Mouse (Mus musculus) granulocyte monocyte progenitor cell, adult 5-6 weeks (primary cell): ENCODE measurements around the gene Gm1123. TPM values are rescaled to one million over a fixed set of nuclear protein-coding genes. Genes with fewer than 3 reads are reported as not detected.

Source experiments
- ATAC-seq: replicated peaks from 2 replicates; pipeline ENCODE4 v1.8.0; 2016; ENCODE audit warnings: mild to moderate bottlenecking, moderate TSS enrichment, inconsistent platforms; ENCODE audit not compliant: poor library complexity, severe bottlenecking
- total RNA-seq, 2 experiments: library from RNA; stranded (forward) in 1 of 2; stranded (reverse) in 1 of 2; fragments of 200-712, 200-1000 nt in 1 of 2; fragments of >200 nt in 1 of 2; fragmentation: Nextera tagmentation in 1 of 2; gene quantifications; 2 replicates each; pipeline ENCODE4 v1.2.3; 2014 to 2017

Gm1123 gene
- total RNA-seq (2014; fragmentation: Nextera tagmentation) (not detected in 2 replicates), total RNA-seq (2017) (not detected in 2 replicates)

GRCm38 (mm10) chr9:99035575-99035974 lies at the start of gene Gm1123:
Gm1123 (minus strand) TSS chr9:99035715.
- no peak for ATAC-seq

GRCm38 (mm10) chr9:99081718-99082117 lies 46.2 kb upstream of the Gm1123 start:
- ATAC-seq = no peak; the same call in 1 of the 2 replicates

GRCm38 (mm10) chr9:99081308-99081707 lies 45.8 kb upstream of the Gm1123 start:
- ATAC-seq = peak; percentile 89

GRCm38 (mm10) chr9:99080657-99081056 lies 45.1 kb upstream of the Gm1123 start:
- peak; percentile 20; the same call in 1 of the 2 replicates for ATAC-seq

GRCm38 (mm10) chr9:99074462-99074861 lies 38.9 kb upstream of the Gm1123 start:
- ATAC-seq = peak; percentile 59

GRCm38 (mm10) chr9:99072538-99072937 lies 37.0 kb upstream of the Gm1123 start:
- ATAC-seq = peak; percentile 89

- ATAC-seq = no peak
These were observed 29.8 kb upstream of the Gm1123 start for GRCm38 (mm10) chr9:99065311-99065710.

- ATAC-seq = no peak; the same call in 1 of the 2 replicates
These were observed 28.7 kb upstream of the Gm1123 start for GRCm38 (mm10) chr9:99064216-99064615.

- ATAC-seq = peak; percentile 95
These were observed 27.0 kb upstream of the Gm1123 start for GRCm38 (mm10) chr9:99062544-99062943.

- ATAC-seq = no peak
These were observed 22.2 kb upstream of the Gm1123 start for GRCm38 (mm10) chr9:99057751-99058150.

- no peak for ATAC-seq
These were observed 14.2 kb upstream of the Gm1123 start for GRCm38 (mm10) chr9:99049760-99050159.

- ATAC-seq = peak; percentile 84
These were observed 13.3 kb upstream of the Gm1123 start for GRCm38 (mm10) chr9:99048724-99049250.

GRCm38 (mm10) chr9:99044761-99045160 lies 9.2 kb upstream of the Gm1123 start:
- ATAC-seq = no peak

GRCm38 (mm10) chr9:99042641-99043040 lies 7.1 kb upstream of the Gm1123 start:
- ATAC-seq = no peak

GRCm38 (mm10) chr9:99041994-99042393 lies 6.5 kb upstream of the Gm1123 start:
- ATAC-seq = no peak

GRCm38 (mm10) chr9:99034111-99034510 lies 1.4 kb downstream of the Gm1123 start:
- ATAC-seq = no peak

GRCm38 (mm10) chr9:99032031-99032430 lies 3.5 kb downstream of the Gm1123 start:
- no peak for ATAC-seq

- ATAC-seq = no peak; the same call in 1 of the 2 replicates
These were observed 13.8 kb downstream of the Gm1123 start for GRCm38 (mm10) chr9:99021751-99022150.

GRCm38 (mm10) chr9:99021166-99021565 lies 14.3 kb downstream of the Gm1123 start:
- no peak for ATAC-seq

GRCm38 (mm10) chr9:99017679-99018078 lies 17.8 kb downstream of the Gm1123 start:
- ATAC-seq = no peak

GRCm38 (mm10) chr9:99016759-99017158 lies 18.8 kb downstream of the Gm1123 start:
- no peak for ATAC-seq

- no peak for ATAC-seq
These were observed 19.2 kb downstream of the Gm1123 start for GRCm38 (mm10) chr9:99016301-99016700.

- peak; percentile 54 for ATAC-seq
These were observed 25.7 kb downstream of the Gm1123 start for GRCm38 (mm10) chr9:99009898-99010199.
